Mouse (Mus musculus) left cerebral cortex, postnatal 4 days (tissue): ENCODE measurements around the gene Nxph4. TPM values are rescaled to one million over a fixed set of nuclear protein-coding genes. Genes with fewer than 3 reads are reported as not detected.

Experiments used
- DNase-seq: peaks from one replicate; pipeline ENCODE4 v3.0.0-alpha.2; 2022
- intact Hi-C: fragments of 180-260 bp; cut with DNase I; formaldehyde crosslinking; loops from one replicate; pipeline ENCODE4 v1.15.1; 2025
- total RNA-seq, 2 experiments: library from RNA; stranded (reverse); gene quantifications; 2 replicates each; pipeline ENCODE4 v1.2.3; 2021

The Nxph4 gene
- total RNA-seq, 2 experiments from 2014 or later: 12.9 to 14.4 TPM

DNA sequence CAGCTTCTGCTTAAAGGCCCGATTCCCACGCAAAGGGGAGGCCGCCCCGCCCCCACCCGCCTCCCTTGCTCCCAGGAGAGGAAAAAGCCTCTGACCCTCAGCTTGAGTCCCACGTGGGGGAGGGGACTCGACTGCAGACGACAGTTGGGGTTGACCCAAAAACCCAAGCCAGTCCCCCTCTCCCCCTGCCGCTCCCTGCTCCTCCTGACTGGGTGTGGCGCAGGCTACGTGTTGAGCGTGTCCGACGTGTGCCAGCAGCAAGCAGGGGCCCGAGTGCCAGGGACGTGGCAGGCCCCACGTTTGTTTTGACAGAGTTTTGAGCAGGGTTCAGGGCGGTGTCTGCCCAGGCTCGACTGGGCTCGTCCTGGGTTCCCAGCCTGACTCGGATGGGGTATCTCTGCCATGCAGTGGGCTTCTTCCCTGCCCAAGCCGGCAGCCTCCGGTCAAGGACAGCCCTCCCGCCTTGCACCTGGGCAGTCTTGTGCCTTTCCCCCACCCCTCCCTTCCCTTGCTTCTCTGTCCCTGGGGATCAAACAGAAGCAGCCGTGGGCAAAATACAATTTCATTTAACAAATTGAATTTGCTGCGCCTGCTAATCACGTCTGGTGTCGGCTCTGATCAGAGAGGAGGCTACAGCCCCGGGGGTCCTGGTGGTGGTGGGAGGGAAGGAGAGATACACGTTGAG, 17.6 kb downstream of the Nxph4 start:
- intact Hi-C loops: no loop called here
- no peak for DNase-seq

DNA sequence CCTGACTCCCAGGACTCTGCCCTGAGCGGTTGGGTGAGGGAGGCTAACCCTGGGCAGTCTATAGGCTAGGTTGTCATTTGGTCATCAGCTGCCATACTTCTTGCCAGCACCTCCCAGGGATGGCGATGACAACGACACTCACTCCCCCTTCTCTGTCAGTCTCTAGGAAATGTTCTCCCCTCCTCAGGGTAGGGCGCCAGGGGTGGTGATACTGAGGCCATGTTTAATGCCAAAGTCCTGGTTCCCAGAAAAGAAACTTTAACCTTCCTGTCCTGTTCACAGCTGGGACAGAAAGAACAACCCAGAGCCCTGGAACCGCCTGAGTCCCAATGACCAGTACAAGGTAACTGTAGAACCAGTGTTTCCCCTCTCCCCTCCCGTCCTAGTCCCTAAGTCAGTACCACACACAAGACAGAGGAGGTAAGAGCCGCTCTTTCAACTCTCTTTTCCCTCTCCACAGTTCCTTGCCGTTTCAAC, 18.3 kb downstream of the Nxph4 start:
- intact Hi-C loops: no loop called here
- no peak for DNase-seq

DNA sequence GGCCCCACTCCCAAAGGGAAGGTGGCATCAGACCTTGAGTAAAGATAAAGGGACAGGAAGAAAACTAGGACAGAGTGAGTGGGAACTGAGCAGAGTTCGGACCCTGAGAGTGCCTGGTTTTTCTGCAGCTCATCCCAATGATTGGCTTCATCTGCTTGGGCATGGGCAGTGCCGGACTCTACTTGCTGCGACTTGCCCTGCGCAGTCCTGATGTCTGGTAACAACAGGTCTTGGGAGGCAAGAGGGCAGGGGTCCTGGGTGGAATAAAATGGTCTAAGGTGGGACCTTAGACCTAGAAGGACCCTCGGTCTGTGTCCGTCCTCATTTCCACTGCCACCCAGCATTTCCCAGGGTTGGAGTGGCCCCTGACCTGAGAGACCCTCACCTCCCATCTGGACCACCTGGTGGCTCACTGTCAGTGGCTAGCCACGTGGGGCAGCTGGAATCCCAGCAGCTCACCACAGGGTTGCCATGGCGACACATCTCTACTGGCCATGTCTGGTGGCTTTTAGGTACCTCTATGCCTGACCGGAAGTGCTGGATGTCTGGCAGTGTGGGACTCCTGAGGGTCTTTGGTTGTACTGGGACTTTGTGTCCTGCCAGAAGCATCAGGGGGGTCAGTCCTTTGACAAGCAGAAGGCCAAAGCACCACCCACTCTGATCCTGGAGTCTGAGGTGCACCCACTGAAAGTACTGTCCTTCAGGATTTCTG, 18.9 kb downstream of the Nxph4 start:
- DNase-seq: no peak
- intact Hi-C loops: no loop called here

DNA sequence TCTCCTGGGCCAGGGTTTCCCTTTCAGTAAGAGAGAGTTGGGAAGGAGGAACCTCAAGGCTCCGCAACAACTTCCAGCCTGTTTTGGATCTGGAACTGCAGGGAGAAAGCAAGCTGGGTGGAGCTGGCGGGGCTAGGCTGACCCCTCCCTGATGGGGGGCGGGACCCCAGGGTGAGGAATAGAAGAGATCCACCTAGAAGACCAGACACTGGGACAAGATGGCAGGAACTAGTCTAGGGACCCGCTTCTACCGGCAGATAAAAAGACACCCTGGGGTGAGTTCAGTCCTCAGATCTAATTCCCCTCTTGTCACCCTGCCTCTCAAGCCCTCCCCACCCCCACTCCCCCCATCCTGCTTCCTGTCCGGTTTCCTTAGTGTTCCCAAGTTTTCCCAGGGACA, 19.6 kb downstream of the Nxph4 start, which contains the start of gene Ndufa4l2:
Gene Ndufa4l2 (plus strand): TSS at position 204 of the 400 bp plus-strand sequence.
- intact Hi-C loops: no loop called here
- DNase-seq: no peak

DNA sequence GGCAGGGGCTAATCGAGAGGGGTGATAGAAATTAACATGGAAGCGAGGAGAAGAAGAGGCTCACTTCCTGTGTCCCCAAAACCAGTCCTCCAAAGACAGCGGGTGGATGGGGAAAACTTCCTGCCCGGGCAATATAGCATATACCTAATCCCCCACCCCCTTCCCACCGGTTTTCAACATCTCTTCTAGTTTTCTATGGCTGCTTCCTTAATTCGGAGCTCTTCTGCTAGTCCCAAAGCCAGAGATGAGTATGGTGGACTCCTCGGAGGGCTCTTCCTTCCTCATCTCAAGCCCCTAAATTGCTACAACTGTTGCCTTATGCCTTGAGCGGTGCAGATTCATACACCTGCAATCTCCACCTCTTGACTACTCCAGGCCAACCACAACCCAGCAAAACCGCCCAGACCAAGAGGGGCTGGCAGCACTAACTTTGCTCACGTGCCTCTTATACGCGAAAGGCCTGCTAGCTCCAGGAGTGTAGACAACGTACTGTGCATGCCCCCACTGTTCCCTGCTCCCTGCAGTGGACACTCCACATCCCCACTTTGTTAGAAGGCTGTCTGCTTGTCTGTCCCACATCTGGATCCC, 20.2 kb downstream of the Nxph4 start:
- DNase-seq: no peak
- intact Hi-C loops: no loop called here

DNA sequence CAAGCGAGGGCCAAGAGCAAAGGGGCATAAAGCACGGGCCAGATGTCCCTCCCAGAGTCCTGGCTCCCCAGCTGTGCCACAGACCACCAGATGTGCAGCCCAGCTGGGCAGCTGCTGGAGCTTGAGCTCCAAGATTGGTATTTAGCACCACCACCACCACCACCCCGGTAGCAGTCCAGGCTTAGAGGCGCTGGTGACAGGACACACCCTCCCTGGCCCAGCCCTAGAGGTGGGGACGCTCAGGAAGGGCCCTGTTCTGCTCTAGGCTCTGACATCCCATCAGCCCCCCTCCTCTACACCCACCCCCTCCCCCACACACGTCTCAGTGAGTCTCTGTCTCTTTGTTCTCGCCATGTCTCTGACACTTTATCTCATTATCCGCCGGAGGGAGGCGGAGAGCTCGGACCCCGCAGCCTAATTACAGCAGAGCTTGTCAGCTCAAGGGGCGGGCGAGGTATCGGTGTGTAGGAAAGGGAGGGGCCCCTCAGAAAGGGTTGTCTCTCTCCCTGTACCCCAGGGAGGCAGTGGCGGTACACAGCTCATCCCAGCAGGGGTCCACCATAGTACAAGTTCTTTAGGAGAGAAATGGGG, 20.8 kb downstream of the Nxph4 start:
- intact Hi-C loops: no loop called here
- no peak for DNase-seq

DNA sequence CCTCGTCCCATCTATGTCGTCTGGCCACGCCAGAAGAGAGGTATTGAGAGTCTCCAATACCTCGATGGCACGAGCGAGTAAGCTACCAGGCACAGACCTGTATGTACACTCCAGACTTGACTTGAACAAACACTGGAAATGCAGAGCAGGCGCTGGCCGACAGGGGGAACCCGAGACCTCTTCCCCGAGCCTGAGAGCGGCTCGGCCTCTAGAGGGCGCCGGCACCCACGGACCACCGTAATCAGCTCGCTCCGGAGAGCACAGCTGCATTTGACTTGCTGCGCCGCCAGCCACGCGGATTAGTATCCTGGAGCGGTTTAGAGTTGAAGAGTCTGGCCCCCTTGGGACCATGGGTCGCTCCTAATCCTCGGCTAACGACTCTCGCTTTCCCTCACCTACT, 21.5 kb downstream of the Nxph4 start:
- intact Hi-C loops: no loop called here
- DNase-seq: peak; percentile 96

DNA sequence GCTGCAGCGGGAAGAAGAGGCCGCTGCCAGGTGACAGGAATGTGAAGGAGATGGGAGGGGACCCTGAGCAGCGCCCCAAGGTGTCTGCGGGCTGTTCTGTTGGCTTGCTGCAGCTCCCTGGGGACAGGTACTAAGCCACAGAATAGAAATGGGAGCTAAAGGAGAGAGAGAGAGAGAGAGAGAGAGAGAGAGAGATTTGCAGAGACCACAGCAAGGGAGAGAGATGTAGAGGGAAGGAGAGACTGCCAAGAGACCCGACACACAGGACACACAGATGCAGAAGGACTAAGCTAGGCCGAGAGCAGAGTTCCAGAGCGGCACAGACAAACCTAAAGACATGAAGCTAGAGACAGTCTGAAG, 22.1 kb downstream of the Nxph4 start:
- no peak for DNase-seq
- intact Hi-C loops: no loop called here

DNA sequence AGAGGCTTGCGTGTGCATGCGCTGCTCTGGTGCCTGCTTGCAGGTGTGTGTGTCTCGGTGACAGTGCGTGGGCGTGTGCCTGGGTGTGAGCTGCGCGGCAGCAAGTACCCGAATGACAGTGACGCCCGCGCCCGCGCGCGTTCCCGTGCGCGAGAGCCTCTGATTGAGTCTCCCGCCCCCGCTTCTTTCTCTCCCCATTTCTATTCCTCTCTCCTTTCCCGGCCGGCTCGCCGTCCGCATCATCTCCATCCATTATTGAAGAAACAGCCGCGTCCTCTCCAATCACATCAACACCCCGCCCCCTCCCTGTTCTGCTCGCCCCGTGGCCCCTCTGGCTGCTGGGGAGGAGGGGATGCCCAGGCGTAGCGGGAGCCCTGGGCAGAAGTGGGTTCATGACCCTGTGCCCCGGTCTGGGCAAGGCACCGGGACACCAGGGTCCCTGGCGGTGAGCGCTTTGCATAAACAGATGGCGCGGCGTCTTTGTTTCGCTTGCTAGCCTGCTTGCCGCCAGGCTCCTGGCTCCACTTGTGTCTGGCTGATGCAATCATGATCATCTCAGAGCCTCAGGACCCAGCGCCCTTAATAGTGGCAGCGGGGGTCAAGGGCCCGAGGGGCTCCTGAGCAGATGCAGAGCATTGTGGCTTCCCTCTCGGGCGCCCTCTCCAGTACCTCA, 22.6 kb downstream of the Nxph4 start:
- DNase-seq: peak; percentile 85
- intact Hi-C loops: no loop called here

DNA sequence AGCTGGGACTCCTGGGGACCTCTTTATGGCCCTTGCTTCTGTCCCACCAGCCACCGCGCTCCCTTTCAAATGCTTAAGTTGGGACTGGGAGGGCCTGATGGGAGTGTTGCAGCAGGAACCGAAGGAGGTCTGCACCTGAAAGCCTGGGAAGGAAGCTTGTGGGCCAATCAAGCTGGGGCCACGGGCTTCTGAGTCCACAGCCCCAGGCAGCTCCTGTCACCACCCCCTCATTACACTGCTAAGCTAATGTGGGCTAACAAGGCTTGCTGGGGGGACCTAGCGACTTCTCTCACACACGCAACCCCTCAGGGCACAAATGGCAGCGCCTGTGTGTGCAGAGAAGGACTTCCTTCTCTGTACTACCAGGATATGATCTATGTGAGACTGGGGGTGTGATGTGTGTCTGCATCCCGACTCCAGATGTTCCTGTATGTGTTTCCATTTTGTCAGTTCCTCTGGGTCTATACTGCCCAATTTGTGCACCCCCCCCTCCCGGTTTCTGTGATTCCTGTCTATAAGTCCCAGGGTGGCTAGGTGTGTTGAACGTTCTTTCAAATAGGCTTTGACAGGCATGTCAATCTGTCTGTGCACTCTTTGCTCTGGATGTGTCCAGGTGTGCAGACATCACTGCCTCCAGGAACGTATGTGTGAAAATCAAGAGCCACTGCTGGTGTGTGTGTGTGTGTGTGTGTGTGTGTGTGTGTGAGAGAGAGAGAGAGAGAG, 23.3 kb downstream of the Nxph4 start:
- intact Hi-C loops: no loop called here
- DNase-seq: no peak

DNA sequence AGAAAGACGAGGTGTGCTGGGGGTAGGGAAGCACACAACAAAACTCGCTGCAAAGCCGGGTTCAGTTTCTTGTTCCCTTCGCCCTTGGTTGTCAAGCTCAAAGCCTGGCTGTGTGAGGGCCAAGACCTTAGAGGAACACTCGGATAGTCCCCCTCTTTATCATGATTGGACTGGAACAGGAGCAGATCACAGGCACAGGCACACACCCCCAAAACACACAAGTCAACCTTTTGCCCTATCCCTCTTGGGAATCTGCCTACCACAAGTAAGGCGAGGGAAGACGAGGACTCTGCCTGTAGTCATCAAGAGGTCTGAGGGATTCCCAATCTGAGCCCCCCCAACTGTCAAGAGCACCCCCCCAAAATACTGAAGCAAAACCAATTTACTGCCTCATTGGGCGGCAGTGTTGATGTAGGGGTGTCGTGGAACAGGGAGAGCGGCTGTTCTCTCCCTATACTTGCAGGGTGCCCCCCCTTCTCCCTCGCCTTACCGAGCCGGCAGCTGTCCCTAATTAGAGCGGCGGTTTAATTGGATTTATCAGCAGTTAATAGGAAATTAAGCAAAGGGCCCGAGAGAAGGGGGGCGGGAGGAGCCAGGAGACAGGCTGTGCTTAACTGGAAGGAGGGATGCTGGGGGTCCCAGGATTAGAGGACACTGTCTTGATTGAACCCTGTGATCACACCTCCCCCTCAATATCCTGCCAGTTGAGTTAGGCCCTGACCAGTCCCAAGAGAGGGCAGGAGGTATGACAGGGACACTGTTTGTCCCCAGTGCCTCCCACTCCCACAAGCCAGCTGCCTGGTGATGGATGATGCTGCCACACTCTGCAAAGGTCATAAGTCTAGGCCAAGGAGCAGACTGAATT, 24.3 kb downstream of the Nxph4 start:
- peak; percentile 86 for DNase-seq
- intact Hi-C loops: loop anchor here (2.0 kb wide), 1 partner anchor 29 kb away; no protein-coding TSS in a partner anchor

DNA sequence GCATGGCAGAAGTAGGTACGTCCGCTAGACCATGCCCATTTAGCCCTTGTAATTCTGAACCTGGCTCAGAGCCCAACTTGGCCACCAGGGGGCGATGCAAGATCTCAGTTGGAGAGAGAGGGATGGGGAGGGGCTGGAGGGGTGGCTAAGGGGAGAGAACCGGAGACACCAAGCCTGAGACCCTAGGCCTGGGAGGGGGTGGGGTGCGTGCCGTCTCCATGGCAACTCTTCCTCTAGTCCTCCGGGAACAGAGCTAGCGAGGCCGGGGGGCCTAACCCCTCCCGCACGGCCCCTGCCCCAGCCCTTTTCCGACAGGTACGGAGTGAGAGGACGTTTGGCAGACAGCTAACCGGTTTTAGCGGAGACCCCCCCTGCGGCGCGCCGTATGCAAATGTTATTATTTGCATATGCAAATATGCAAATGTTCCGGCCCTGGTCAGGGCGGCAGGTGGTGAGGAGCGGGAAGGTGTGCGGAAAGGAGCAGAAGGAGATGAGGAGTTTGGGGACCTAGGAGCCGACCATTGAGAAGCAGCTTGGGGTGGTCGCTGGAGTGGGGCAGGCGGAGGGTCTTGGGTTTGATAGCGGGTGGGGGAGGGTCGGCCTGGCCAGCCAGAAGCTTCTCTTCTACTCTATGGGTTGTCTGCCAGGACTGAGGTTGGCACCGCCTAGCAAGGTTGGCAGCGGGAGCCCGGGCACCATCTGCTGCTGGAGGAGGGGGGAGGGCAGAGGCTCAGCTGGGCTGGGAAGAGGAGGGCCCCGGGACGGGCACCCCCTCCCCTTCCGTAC, 25.1 kb downstream of the Nxph4 start:
- DNase-seq: peak; percentile 98
- intact Hi-C loops: loop anchor here (2.0 kb wide), 1 partner anchor 30 kb away; no protein-coding TSS in a partner anchor

DNA sequence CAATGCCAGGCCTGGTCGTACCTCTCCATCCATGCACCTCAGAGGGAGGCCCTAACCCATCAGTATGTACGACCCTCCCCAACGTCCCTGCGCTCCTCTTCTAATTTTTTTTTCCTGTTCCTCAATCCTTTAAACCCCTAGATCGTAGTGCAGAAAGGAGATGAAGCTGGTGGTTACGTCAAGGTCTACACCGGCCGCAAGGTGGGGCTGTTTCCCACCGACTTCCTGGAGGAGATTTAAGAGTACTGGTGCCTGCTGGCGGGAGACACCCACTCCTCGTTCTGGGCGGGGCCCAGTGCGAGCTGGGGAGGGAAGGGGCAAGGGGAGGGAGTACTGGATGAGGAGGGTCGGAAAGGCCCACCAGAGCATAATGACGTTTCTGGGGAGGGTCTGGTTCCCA, 26.1 kb downstream of the Nxph4 start:
- intact Hi-C loops: loop anchor here (2.0 kb wide), 1 partner anchor 31 kb away; no protein-coding TSS in a partner anchor
- peak; percentile 92 for DNase-seq

DNA sequence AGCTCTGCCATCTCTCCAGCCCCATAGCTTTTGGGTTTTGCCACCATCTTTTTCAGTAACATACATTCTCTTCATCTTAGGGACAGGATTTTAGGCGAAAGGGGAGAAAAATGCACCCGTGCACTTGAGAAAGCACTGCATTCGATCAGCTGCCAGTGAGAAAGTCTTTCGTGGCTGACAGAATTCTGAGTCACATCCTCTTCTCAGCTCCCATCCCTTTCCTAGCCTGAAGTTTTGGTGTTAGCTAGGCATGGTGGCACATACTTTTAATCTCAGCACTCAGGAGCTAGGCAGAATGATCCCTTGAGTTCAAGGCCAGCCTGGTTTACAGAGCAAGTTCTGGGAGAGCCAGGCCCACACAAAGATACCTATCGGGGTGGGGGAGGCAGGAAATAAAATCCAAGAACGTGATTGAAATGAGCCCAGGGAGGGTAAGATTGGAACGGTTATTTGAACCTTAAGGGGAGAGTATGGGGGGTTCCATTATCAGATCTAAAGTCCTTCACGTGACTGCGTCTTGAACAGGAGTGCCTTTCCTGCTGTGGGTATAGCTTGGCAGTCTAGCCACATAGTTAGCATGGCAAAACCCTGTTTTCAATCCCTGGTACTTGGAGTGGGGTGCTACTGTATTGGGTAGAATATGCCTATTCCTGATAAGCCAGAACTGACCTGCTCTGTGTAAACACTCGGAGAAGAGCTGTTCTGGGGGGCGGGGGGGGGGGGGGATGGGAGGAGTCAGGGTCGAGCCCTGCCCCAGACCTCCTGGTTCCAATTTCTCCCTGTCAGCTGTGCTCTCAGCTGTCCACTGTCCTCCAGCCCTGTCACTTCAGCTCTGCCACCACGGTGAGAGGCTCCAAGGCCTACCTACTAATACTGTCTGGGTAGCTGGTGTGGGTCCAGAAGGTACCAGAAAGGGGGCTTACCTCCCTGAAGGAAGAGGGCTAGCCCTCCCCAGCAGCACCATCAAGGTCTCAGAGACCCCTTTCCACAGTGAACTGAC, 33.2 kb downstream of the Nxph4 start, which contains the start of gene Stac3:
Gene Stac3 (plus strand): TSS at position 793 of the 1,000 bp plus-strand sequence.
- intact Hi-C loops: no loop called here
- no peak for DNase-seq

DNA sequence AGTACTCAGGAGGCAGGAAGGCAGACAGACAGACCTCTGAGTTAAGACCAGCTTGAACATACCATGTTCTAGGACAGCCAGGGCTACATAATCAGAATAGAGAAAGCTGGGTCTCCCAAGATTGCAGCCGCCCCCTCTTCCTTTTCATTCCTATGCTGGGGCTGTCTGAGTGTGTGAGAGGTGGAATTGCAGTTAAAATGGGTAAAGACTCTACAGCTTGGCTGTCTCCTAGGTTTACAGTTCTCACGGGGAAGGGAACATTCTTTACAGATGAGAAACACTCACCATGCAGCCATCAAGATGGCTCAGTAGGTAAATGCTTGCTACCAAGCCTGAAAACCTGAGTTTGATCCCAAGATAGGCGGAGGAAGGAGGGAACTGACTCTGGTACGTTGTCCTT, 34.3 kb downstream of the Nxph4 start:
- DNase-seq: no peak
- intact Hi-C loops: no loop called here

DNA sequence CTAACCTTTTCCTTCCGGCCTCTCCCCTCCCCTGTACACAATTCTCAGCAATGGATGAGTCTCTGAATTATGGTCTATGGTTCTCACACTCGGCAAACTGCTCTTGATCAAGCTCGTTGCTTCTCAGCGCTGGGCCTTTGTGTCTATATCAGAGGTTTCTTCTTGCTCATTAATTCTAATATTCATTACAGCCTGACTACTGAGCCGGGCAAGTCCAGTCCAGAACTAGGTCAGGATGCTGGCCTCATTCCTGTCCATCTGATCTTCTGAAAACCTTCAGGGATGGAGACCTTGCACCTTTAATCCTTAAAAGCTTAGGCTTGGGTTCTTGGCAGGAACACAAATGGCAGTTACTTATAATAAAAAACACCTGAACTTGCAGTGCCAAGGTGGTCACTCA, 34.8 kb downstream of the Nxph4 start:
- intact Hi-C loops: no loop called here
- no peak for DNase-seq

DNA sequence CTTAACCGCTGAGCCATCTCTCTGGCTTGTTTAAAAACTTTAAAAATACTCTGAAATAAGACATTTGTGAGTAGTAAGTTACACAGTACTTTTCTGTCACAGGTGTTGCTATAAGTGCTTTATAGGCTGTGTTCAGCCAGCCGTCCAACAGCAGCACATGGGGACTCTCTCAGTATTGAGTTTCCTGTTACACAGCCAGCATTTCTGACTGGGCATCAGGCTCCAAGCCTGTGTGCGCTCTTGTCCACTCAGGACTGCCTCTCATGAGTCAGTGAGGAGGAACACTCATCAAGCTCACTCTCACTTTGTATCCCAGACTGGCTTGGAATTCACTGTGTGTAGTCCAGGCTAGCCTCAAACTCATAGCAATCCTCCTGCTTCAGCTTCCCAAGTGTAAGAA, 38.2 kb downstream of the Nxph4 start:
- intact Hi-C loops: no loop called here
- DNase-seq: no peak
